Mouse (Mus musculus): ENCODE data around the gene Sox5. TPM values are rescaled to one million over a fixed set of nuclear protein-coding genes. Genes with fewer than 3 reads are reported as not detected.

Sox5 gene
- polyA plus RNA-seq, 1 experiment from 2014 or later: 61.5 TPM

GRCm38 (mm10) chr6:143831246-143831645, 950.5 kb downstream of the Sox5 start:
- no peak overlapping the region for H3K9ac ChIP-seq (ENCODE audit: low read length)
- H3K4me2 ChIP-seq (ENCODE audit: low read depth, low read length, severe bottlenecking): no peak overlapping the region
- ATAC-seq (replicated peaks; ENCODE audit: low FRiP score) (no peak), DNase-seq (ENCODE audit: low spot score) (no peak)
- H3K4me1 ChIP-seq (replicated peaks; ENCODE audit: control insufficient read depth, insufficient read depth, low read length): no peaks in the 10 kb centered on the region
- H3K36me3 ChIP-seq (ENCODE audit: control insufficient read depth, insufficient read depth, low read length): no peaks in the 10 kb centered on the region; the same call in 1 of the 2 replicates
- H3K27ac ChIP-seq (ENCODE audit: low read depth, low read length): no peak overlapping the region
- no peaks in the 10 kb centered on the region for H3K9me3 ChIP-seq (ENCODE audit: control insufficient read depth, low read length)
- H3K27me3 ChIP-seq (ENCODE audit: control insufficient read depth, insufficient read depth, low read length): no peaks in the 10 kb centered on the region
- 87% methylated on average over 4 of the region's 4 CpGs for WGBS
- H3K4me3 ChIP-seq (ENCODE audit: low read depth, low read length): no peak overlapping the region

- Histone ChIP-seq H3K27ac (ENCODE audit: low read depth, low read length) (no peak overlapping the region), H3K9me3 (ENCODE audit: control insufficient read depth, low read length) (no peaks in the 10 kb centered on the region), H3K4me1 (replicated peaks; ENCODE audit: control insufficient read depth, insufficient read depth, low read length) (no peaks in the 10 kb centered on the region), H3K4me2 (ENCODE audit: low read depth, low read length, severe bottlenecking) (no peak overlapping the region), H3K36me3 (ENCODE audit: control insufficient read depth, insufficient read depth, low read length) (no peaks in the 10 kb centered on the region; the same call in 1 of the 2 replicates), H3K4me3 (ENCODE audit: low read depth, low read length) (no peak overlapping the region), H3K9ac (ENCODE audit: low read length) (no peak overlapping the region), H3K27me3 (ENCODE audit: control insufficient read depth, insufficient read depth, low read length) (no peaks in the 10 kb centered on the region)
- DNase-seq (ENCODE audit: low spot score) (no peak), ATAC-seq (replicated peaks; ENCODE audit: low FRiP score) (no peak)
- WGBS: 90% methylated on average over 2 of the region's 2 CpGs
Observed at GRCm38 (mm10) chr6:143830131-143830530, 951.6 kb downstream of the Sox5 start.

GRCm38 (mm10) chr6:143826786-143827185, 955.0 kb downstream of the Sox5 start:
- Histone ChIP-seq H3K4me1 (replicated peaks; ENCODE audit: control insufficient read depth, insufficient read depth, low read length) (no peaks in the 10 kb centered on the region), H3K27me3 (ENCODE audit: control insufficient read depth, insufficient read depth, low read length) (no peaks in the 10 kb centered on the region), H3K36me3 (ENCODE audit: control insufficient read depth, insufficient read depth, low read length) (no peaks in the 10 kb centered on the region), H3K4me2 (ENCODE audit: low read depth, low read length, severe bottlenecking) (no peak overlapping the region), H3K27ac (ENCODE audit: low read depth, low read length) (no peak overlapping the region), H3K4me3 (ENCODE audit: low read depth, low read length) (no peak overlapping the region), H3K9me3 (ENCODE audit: control insufficient read depth, low read length) (no peaks in the 10 kb centered on the region), H3K9ac (ENCODE audit: low read length) (no peak overlapping the region)
- DNase-seq (ENCODE audit: low spot score) (no peak), ATAC-seq (replicated peaks; ENCODE audit: low FRiP score) (no peak)
- 89% methylated on average over 5 of the region's 5 CpGs for WGBS

GRCm38 (mm10) chr6:143825966-143826365, 955.8 kb downstream of the Sox5 start:
- Histone ChIP-seq H3K4me3 (ENCODE audit: low read depth, low read length) (no peak overlapping the region), H3K36me3 (ENCODE audit: control insufficient read depth, insufficient read depth, low read length) (no peaks in the 10 kb centered on the region), H3K27ac (ENCODE audit: low read depth, low read length) (no peak overlapping the region), H3K27me3 (ENCODE audit: control insufficient read depth, insufficient read depth, low read length) (no peaks in the 10 kb centered on the region), H3K9me3 (ENCODE audit: control insufficient read depth, low read length) (no peaks in the 10 kb centered on the region), H3K9ac (ENCODE audit: low read length) (no peak overlapping the region), H3K4me2 (ENCODE audit: low read depth, low read length, severe bottlenecking) (no peak overlapping the region), H3K4me1 (replicated peaks; ENCODE audit: control insufficient read depth, insufficient read depth, low read length) (no peaks in the 10 kb centered on the region)
- DNase-seq (ENCODE audit: low spot score) (no peak), ATAC-seq (replicated peaks; ENCODE audit: low FRiP score) (no peak)
- 94% methylated on average over 5 of the region's 5 CpGs for WGBS

- H3K4me2 ChIP-seq (ENCODE audit: low read depth, low read length, severe bottlenecking): no peak overlapping the region
- H3K27ac ChIP-seq (ENCODE audit: low read depth, low read length): no peak overlapping the region
- H3K9me3 ChIP-seq (ENCODE audit: control insufficient read depth, low read length): no peaks in the 10 kb centered on the region
- no peak overlapping the region for H3K9ac ChIP-seq (ENCODE audit: low read length)
- H3K4me3 ChIP-seq (ENCODE audit: low read depth, low read length): no peak overlapping the region
- DNase-seq (ENCODE audit: low spot score): no peak
- no peaks in the 10 kb centered on the region for H3K27me3 ChIP-seq (ENCODE audit: control insufficient read depth, insufficient read depth, low read length)
- no peaks in the 10 kb centered on the region for H3K36me3 ChIP-seq (ENCODE audit: control insufficient read depth, insufficient read depth, low read length)
- WGBS: 78% methylated on average over 6 of the region's 6 CpGs
- no peak for ATAC-seq (replicated peaks; ENCODE audit: low FRiP score)
- no peaks in the 10 kb centered on the region for H3K4me1 ChIP-seq (replicated peaks; ENCODE audit: control insufficient read depth, insufficient read depth, low read length)
Observed at GRCm38 (mm10) chr6:143825086-143825485, 956.7 kb downstream of the Sox5 start.

- H3K27me3 ChIP-seq (ENCODE audit: control insufficient read depth, insufficient read depth, low read length): no peaks in the 10 kb centered on the region
- WGBS: 91% methylated on average over 2 of the region's 2 CpGs
- H3K27ac ChIP-seq (ENCODE audit: low read depth, low read length): no peak overlapping the region
- H3K9me3 ChIP-seq (ENCODE audit: control insufficient read depth, low read length): no peaks in the 10 kb centered on the region
- no peaks in the 10 kb centered on the region for H3K36me3 ChIP-seq (ENCODE audit: control insufficient read depth, insufficient read depth, low read length)
- no peak overlapping the region for H3K9ac ChIP-seq (ENCODE audit: low read length)
- no peak for DNase-seq (ENCODE audit: low spot score)
- H3K4me2 ChIP-seq (ENCODE audit: low read depth, low read length, severe bottlenecking): no peak overlapping the region
- ATAC-seq (replicated peaks; ENCODE audit: low FRiP score): no peak
- no peak overlapping the region for H3K4me3 ChIP-seq (ENCODE audit: low read depth, low read length)
- no peaks in the 10 kb centered on the region for H3K4me1 ChIP-seq (replicated peaks; ENCODE audit: control insufficient read depth, insufficient read depth, low read length)
Observed at GRCm38 (mm10) chr6:143788446-143788845, 993.3 kb downstream of the Sox5 start.

- Histone ChIP-seq H3K4me2 (ENCODE audit: low read depth, low read length, severe bottlenecking) (no peak overlapping the region), H3K4me3 (ENCODE audit: low read depth, low read length) (no peak overlapping the region), H3K27me3 (ENCODE audit: control insufficient read depth, insufficient read depth, low read length) (no peaks in the 10 kb centered on the region), H3K9ac (ENCODE audit: low read length) (no peak overlapping the region), H3K9me3 (ENCODE audit: control insufficient read depth, low read length) (no peaks in the 10 kb centered on the region), H3K27ac (ENCODE audit: low read depth, low read length) (no peak overlapping the region), H3K36me3 (ENCODE audit: control insufficient read depth, insufficient read depth, low read length) (no peaks in the 10 kb centered on the region), H3K4me1 (replicated peaks; ENCODE audit: control insufficient read depth, insufficient read depth, low read length) (no peaks in the 10 kb centered on the region)
- 84% methylated on average over 5 of the region's 5 CpGs for WGBS
- ATAC-seq (replicated peaks; ENCODE audit: low FRiP score) (no peak), DNase-seq (ENCODE audit: low spot score) (no peak)
Observed at GRCm38 (mm10) chr6:143787360-143787759, 994.4 kb downstream of the Sox5 start.

- ATAC-seq (replicated peaks; ENCODE audit: low FRiP score): no peak
- Histone ChIP-seq H3K27ac (ENCODE audit: low read depth, low read length) (no peak overlapping the region), H3K4me3 (ENCODE audit: low read depth, low read length) (no peak overlapping the region), H3K4me2 (ENCODE audit: low read depth, low read length, severe bottlenecking) (no peak overlapping the region), H3K9me3 (ENCODE audit: control insufficient read depth, low read length) (no peaks in the 10 kb centered on the region), H3K36me3 (ENCODE audit: control insufficient read depth, insufficient read depth, low read length) (no peaks in the 10 kb centered on the region), H3K27me3 (ENCODE audit: control insufficient read depth, insufficient read depth, low read length) (no peaks in the 10 kb centered on the region), H3K4me1 (replicated peaks; ENCODE audit: control insufficient read depth, insufficient read depth, low read length) (no peaks in the 10 kb centered on the region), H3K9ac (ENCODE audit: low read length) (no peak overlapping the region)
- DNase-seq (ENCODE audit: low spot score): no peak
- 89% methylated on average over 4 of the region's 4 CpGs for WGBS
Observed at GRCm38 (mm10) chr6:143785685-143786084, 996.1 kb downstream of the Sox5 start.

Data from forebrain, embryonic 11.5 days (tissue).